Mouse (Mus musculus) kidney, postnatal 0 days (tissue): ENCODE measurements around the gene Ccer2. TPM values are rescaled to one million over a fixed set of nuclear protein-coding genes. Genes with fewer than 3 reads are reported as not detected.

Source experiments
- ATAC-seq: fragments of 200-750 bp; cut with Nextera tagmentation; replicated peaks from 2 replicates; pipeline ENCODE4 v1.8.0; 2017; ENCODE audit warnings: low read depth, moderate number of reproducible peaks, moderate TSS enrichment, moderate library complexity; ENCODE audit not compliant: low FRiP score
- DNase-seq: peaks from one replicate; pipeline ENCODE4 v3.0.0-alpha.2; 2016; ENCODE audit warnings: low spot score
- H3K27ac ChIP-seq: fragments of 300-500 bp; sonication (generic); 2 replicates; pipeline ENCODE4 v1.5.1; 2014; ENCODE audit warnings: mild to moderate bottlenecking
- H3K27me3 ChIP-seq: fragments of 300-500 bp; sonication (generic); 2 replicates; pipeline ENCODE4 v1.6.1; 2014; ENCODE audit warnings: low read length, mixed read lengths; ENCODE audit not compliant: insufficient read depth
- H3K36me3 ChIP-seq: fragments of 300-500 bp; sonication (generic); 2 replicates; pipeline ENCODE4 v1.6.1; 2014; ENCODE audit warnings: low read length, mixed read lengths; ENCODE audit not compliant: insufficient read depth
- H3K4me1 ChIP-seq: fragments of 300-500 bp; sonication (generic); replicated peaks from 2 replicates; pipeline ENCODE4 v1.6.1; 2014; ENCODE audit warnings: antibody characterized with exemption, low read length, mixed read lengths; ENCODE audit not compliant: insufficient read depth
- H3K4me2 ChIP-seq: fragments of 300-500 bp; sonication (generic); 2 replicates; pipeline ENCODE4 v1.6.1; 2014; ENCODE audit warnings: mild to moderate bottlenecking, low read length, moderate library complexity, mixed read lengths
- H3K4me3 ChIP-seq: fragments of 300-500 bp; sonication (generic); replicated peaks from 2 replicates; pipeline ENCODE4 v1.5.1; 2014; ENCODE audit warnings: low read depth, low read length
- H3K9ac ChIP-seq: fragments of 300-500 bp; sonication (generic); 2 replicates; pipeline ENCODE4 v1.6.1; 2014; ENCODE audit warnings: low read depth, low read length
- H3K9me3 ChIP-seq: fragments of 300-500 bp; sonication (generic); replicated peaks from 2 replicates; pipeline ENCODE4 v1.6.1; 2016; ENCODE audit warnings: low read length, inconsistent platforms, mixed read lengths
- CTCF ChIP-seq: IDR thresholded peaks from 2 replicates; pipeline ENCODE4 v1.5.1; 2016; ENCODE audit warnings: antibody characterized with exemption, low read depth, mild to moderate bottlenecking, moderate library complexity
- WGBS: fragments of 180-500 bp; shearing (Covaris S2); extraction: QIAGEN DNeasy Blood & Tissue Kit; methylation state at CpG from one replicate; pipeline ENCODE4 v1.1.7; 2014; 5-methylcytosine and 5-hydroxymethylcytosine counted together
- polyA plus RNA-seq: library from polyadenylated mRNA; unstranded; fragments of >200 nt; fragmentation: Nextera tagmentation; extraction: Ambion mirVana; gene quantifications from 2 replicates; pipeline ENCODE4 v1.2.1, GENCODE M21; 2015

Gene Ccer2
- polyA plus RNA-seq, 1 experiment from 2014 or later = not detected

DNA sequence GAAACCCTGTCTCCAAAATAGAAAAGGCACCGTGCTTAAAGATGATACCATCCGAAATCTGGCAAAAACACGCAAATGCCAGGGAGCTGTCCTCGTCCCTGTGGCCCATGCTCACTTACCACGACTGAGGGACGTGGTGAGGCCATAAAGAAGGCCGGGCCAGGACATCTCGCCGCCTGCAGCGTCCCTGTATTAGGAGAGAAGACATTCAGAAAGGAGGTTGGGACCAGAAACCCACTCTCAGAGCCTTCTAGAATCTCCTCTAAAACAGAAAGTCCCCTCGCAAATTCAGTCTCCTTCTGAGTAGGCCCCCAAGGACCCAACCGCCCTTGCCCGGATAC lies 14.6 kb upstream of the Ccer2 start:
- TF ChIP-seq CTCF = no peak
- under 1% methylated on average over 13 of the region's 13 CpGs for WGBS
- Histone ChIP-seq H3K27me3 (no peaks in the 10 kb centered on the region), H3K36me3 (peaks cover 9% of the 10 kb centered on the region; the same call in 1 of the 2 replicates), H3K4me2 (peak overlapping the region; percentile 82), H3K9me3 (no peaks in the 10 kb centered on the region), H3K4me1 (0 out of 2 replicates have a peak, but pooled peaks cover 3% of the 10 kb centered on the region), H3K27ac (peak overlapping the region; percentile 70), H3K4me3 (peak overlapping the region; percentile 74), H3K9ac (peak overlapping the region; percentile 74)
- DNase-seq = no peak
- peak; percentile 11; the same call in 1 of the 2 replicates for ATAC-seq

DNA sequence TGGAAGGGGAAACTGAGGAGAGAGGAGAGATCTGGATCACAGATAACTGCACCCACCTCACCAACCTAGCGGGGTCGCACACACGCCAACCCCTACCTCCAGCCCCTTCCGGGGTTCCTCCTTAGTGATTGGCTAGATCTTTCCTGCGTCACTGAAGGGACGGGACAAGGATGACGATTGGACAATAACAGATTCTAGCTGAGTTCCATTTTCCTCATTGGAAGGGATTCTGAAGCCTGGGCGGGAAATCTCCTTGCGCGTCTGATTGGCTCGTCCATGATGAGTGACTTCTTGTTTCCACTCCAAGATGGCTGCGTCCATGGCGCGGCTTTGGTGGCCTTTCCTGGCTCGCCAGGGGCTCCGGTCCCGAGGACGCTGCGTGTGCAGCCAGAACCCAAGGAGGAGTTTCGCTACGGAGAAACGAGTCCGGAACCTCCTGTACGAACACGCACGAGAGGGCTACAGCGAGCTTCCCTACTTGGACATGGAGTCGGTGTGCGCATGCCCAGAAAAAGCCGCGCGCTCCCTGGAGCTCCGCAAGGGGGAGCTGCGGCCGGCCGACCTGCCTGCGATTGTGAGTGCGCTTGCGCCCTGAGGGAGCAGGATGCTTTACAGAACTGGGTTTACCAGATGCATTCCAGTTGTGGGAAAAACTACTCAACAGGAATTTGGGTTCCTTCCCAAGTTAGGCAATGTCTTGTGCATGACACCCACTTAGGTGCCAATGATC lies 14.1 kb upstream of the Ccer2 start, which contains the start of the genes Mrps12 and Sars2:
Gene Mrps12, minus strand, starts transcription at position 112 of the 730 bp plus-strand sequence.
Gene Sars2, plus strand, starts transcription at position 284 of the 730 bp plus-strand sequence.
- ATAC-seq (peak; percentile 97), DNase-seq (peak; percentile 100)
- Histone ChIP-seq H3K4me1 (0 out of 2 replicates have a peak, but pooled peaks cover 3% of the 10 kb centered on the region), H3K9ac (peak within 1 kb of the TSS; percentile 74), H3K9me3 (no peaks in the 10 kb centered on the region), H3K27me3 (no peaks in the 10 kb centered on the region), H3K27ac (peak within 1 kb of the TSS; percentile 85), H3K36me3 (peaks cover 13% of the 10 kb centered on the region; the same call in 1 of the 2 replicates), H3K4me3 (peak within 1 kb of the TSS; percentile 74), H3K4me2 (peak within 1 kb of the TSS; percentile 82)
- WGBS = under 1% methylated on average over 39 of the region's 39 CpGs
- peak; percentile 94 for TF ChIP-seq CTCF

DNA sequence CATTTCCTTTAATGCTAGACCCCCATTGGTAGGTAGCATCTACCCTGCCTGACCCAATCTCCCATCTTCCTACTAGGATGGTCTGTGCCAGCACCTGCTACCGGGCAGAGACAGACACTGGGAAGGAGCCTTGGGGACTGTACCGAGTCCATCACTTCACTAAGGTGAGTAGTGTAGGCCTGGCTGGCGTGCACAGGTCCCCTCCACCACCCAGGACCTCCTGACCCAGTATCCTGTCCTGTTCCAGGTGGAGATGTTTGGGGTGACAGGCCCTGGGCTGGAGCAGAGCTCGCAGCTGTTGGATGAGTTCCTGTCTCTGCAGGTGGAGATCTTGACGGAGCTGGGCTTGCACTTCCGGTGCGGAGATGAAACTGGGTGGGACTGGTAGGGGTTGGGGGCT lies 6.0 kb upstream of the Ccer2 start:
- WGBS = 92% methylated on average over 7 of the region's 7 CpGs
- no peak overlapping the region for H3K27ac ChIP-seq
- H3K9ac ChIP-seq = no peak overlapping the region
- no peak overlapping the region for H3K4me3 ChIP-seq
- H3K4me1 ChIP-seq = no peaks in the 10 kb centered on the region
- H3K36me3 ChIP-seq = 0 out of 2 replicates have a peak, but pooled peaks cover 6% of the 10 kb centered on the region
- H3K9me3 ChIP-seq = no peaks in the 10 kb centered on the region
- H3K4me2 ChIP-seq = no peak overlapping the region
- ATAC-seq = no peak
- H3K27me3 ChIP-seq = no peaks in the 10 kb centered on the region
- no peak for TF ChIP-seq CTCF
- DNase-seq = no peak

DNA sequence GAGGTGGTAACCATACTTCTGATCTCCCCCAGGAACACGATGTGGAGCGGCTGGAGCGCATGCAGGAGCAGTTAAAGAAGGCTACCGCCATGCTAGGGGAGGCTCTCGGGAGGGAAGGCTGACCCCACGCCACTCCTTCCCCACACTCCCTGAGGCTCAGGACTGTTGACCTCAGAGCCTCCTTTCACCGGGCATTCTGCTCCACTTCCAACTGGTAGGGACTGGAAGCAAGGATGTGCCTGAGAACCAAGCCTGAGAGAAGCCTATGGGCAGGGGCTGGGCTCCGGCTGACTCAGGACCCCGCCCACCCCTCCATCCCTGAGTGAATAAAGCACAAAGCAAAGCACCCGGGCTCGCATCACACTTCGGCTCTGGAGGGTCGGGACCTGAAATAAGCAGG lies 2.6 kb downstream of the Ccer2 start:
- 0 out of 2 replicates have a peak, but pooled peaks cover 4% of the 10 kb centered on the region for H3K27me3 ChIP-seq
- H3K9ac ChIP-seq = no peak overlapping the region
- H3K4me2 ChIP-seq = no peak overlapping the region
- no peak overlapping the region for H3K4me3 ChIP-seq
- WGBS = 78% methylated on average over 13 of the region's 13 CpGs
- H3K27ac ChIP-seq = no peak overlapping the region
- TF ChIP-seq CTCF = no peak
- H3K4me1 ChIP-seq = peaks cover 5% of the 10 kb centered on the region; the same call in 1 of the 2 replicates
- ATAC-seq (no peak), DNase-seq (no peak)
- H3K9me3 ChIP-seq = no peaks in the 10 kb centered on the region
- 0 out of 2 replicates have a peak, but pooled peaks cover 5% of the 10 kb centered on the region for H3K36me3 ChIP-seq

DNA sequence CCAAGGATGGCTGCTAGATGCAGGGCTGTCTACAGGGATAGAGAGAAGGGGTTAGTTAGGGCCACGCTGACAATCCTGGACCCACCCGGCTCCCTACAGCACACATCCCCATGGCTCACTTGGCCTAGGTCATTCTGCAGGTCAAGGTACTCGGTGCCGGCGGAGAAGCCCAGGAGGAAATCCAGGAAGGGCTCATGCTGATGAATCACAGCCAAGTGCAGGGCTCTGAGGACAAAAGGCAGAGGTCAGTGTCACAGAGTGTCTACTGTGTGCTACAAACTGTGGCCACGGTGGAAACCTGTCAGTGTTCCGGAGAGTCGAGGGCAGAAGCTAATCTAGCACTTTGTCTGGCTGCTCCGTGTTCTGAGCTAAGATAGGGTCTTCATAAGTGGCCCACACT lies 5.9 kb downstream of the Ccer2 start:
- ATAC-seq (no peak), DNase-seq (no peak)
- Histone ChIP-seq H3K4me1 (peaks cover 9% of the 10 kb centered on the region; the same call in 1 of the 2 replicates), H3K9me3 (no peaks in the 10 kb centered on the region), H3K9ac (no peak overlapping the region), H3K4me3 (no peak overlapping the region), H3K27me3 (no peaks in the 10 kb centered on the region), H3K27ac (no peak overlapping the region), H3K4me2 (no peak overlapping the region), H3K36me3 (0 out of 2 replicates have a peak, but pooled peaks cover 5% of the 10 kb centered on the region)
- no peak for TF ChIP-seq CTCF
- 82% methylated on average over 9 of the region's 9 CpGs for WGBS

DNA sequence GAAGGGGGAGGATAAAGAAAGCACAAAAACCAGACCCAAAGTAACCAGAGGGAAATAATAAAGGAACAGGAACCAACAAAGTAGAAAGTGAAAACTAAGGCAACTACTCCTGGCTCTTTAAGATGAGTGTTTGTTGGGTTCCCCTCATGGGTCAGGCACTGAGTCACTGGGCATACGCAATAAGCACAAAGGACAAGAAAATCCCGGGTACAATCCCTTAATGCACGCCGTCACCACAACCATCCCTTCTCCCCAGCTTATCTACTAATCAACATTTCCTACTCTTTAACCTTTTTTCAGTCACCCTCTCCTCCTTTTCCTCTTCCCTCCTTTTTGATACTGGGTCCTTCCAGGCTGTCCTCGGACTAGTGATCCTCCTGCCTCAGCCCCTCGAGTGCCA lies 9.2 kb downstream of the Ccer2 start:
- WGBS = 81% methylated on average over 6 of the region's 6 CpGs
- no peak for DNase-seq
- H3K27ac ChIP-seq = no peak overlapping the region
- H3K27me3 ChIP-seq = no peaks in the 10 kb centered on the region
- 0 out of 2 replicates have a peak overlapping the region, but pooled peaks have one; percentile 75 for H3K4me3 ChIP-seq
- no peaks in the 10 kb centered on the region for H3K36me3 ChIP-seq
- H3K4me2 ChIP-seq = peak overlapping the region; percentile 70; the same call in 1 of the 2 replicates
- no peak for ATAC-seq
- no peak for TF ChIP-seq CTCF
- H3K4me1 ChIP-seq = peaks cover 13% of the 10 kb centered on the region; the same call in 1 of the 2 replicates
- no peaks in the 10 kb centered on the region for H3K9me3 ChIP-seq
- H3K9ac ChIP-seq = 0 out of 2 replicates have a peak overlapping the region, but pooled peaks have one; percentile 69
